Comparison of ENCODE assay signal across 20 mouse cellular contexts in the genomic region with DNA sequence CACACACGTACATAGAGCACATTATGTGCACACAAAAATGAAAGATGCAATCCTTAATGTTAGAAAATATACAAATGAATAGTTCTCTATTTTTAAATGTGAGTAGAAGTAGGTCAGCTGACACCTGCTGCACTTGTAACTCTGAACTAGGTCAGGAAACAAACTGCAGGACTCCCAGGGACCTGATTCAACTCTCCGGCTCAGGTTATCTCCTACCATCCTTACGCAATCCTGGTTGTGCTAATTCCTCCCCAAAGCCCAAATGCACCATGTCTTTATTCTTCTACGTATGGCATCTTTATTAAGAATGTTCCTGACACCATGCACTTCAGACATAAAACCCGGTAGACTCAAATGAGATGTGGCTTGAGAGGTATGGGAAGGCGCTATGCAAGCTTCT. TPM values are rescaled to one million over a fixed set of nuclear protein-coding genes. Genes with fewer than 3 reads are reported as not detected.
DNase-seq lines count a peak whose midpoint lies in the region; ATAC-seq lines count a peak whose summit lies in the region.
"Had no signal": no experiment of that assay in that cellular context is flagged by ENCODE, and none has a peak within 500 bp of the region (broad histone marks: within the 10 kb centered on the region; RNA-seq: fewer than 3 reads in every experiment).

No protein-coding gene starts in this region.

- no peaks in the 10 kb centered on the region for H3K27me3 ChIP-seq in liver, embryonic 16.5 days (ENCODE audit: control insufficient read depth, insufficient read depth, low read depth, low read length)
- no peaks in the 10 kb centered on the region for H3K27me3 ChIP-seq in liver, embryonic 11.5 days (replicated peaks; ENCODE audit: control insufficient read depth, insufficient read depth, low read length)
- H3K27me3 ChIP-seq: CH12.LX; forebrain, embryonic 13.5 days; heart, embryonic 13.5 days; hindbrain, embryonic 12.5 days; hindbrain, embryonic 15.5 days; Patski had no signal

- WGBS in liver, embryonic 16.5 days (ENCODE audit: insufficient replicate concordance), result 70% methylated on average over 6 of the region's 6 CpGs
- whole genome bisulfite sequencing in liver, embryonic 11.5 days, result 85% methylated on average over 6 of the region's 6 CpGs

- DNase-seq in gastrocnemius, adult 18-20 months (ENCODE audit: low spot score), result peak; percentile 42
- no peak for DNase-seq in gastrocnemius, postnatal 10 days
- peak; percentile 20 to 27 for DNase-seq in heart, adult 18-20 months
- no peak for DNase-seq in heart, adult 9 months (ENCODE audit: low spot score in 2 of 2)
- DNase-seq in liver, embryonic 11.5 days (ENCODE audit: low spot score), result no peak
- DNase-seq in skeletal muscle tissue, adult 2 months (ENCODE audit: low read depth, low spot score), result peak; percentile 45
- DNase-seq: adrenal gland, postnatal 10 days; adrenal gland, postnatal 36 days; cerebellum, adult 9-10 months; gastrocnemius, postnatal 36 days had no signal

- peak; percentile 72 for ATAC-seq in liver, embryonic 16.5 days (ENCODE audit: low read depth)
- ATAC-seq in liver, embryonic 11.5 days (replicated peaks; ENCODE audit: low FRiP score), result no peak
- ATAC-seq: forebrain, embryonic 13.5 days; forebrain, embryonic 16.5 days; Patski had no signal

- H3K9ac ChIP-seq in liver, embryonic 16.5 days (ENCODE audit: low read depth, low read length), result no peak overlapping the region
- no peak overlapping the region for H3K9ac ChIP-seq in liver, embryonic 11.5 days (ENCODE audit: low read depth, low read length)
- H3K9ac ChIP-seq: forebrain, embryonic 13.5 days; heart, embryonic 13.5 days; hindbrain, embryonic 12.5 days; hindbrain, embryonic 15.5 days had no signal

- no peak overlapping the region for H3K27ac ChIP-seq in liver, embryonic 16.5 days (ENCODE audit: low read length)
- H3K27ac ChIP-seq in liver, embryonic 11.5 days (ENCODE audit: low read depth, low read length), result no peak overlapping the region
- H3K27ac ChIP-seq: forebrain, embryonic 10.5 days; forebrain, embryonic 13.5 days; heart, embryonic 13.5 days; hindbrain, embryonic 12.5 days; hindbrain, embryonic 15.5 days had no signal

- no peaks in the 10 kb centered on the region for H3K4me1 ChIP-seq in liver, embryonic 16.5 days (ENCODE audit: control insufficient read depth, low read depth, low read length)
- H3K4me1 ChIP-seq in liver, embryonic 11.5 days (replicated peaks; ENCODE audit: control insufficient read depth, insufficient read depth, low read length), result no peaks in the 10 kb centered on the region
- H3K4me1 ChIP-seq: forebrain, embryonic 13.5 days had no signal

- no peak overlapping the region for H3K4me3 ChIP-seq in liver, embryonic 16.5 days (ENCODE audit: low read depth, low read length)
- H3K4me3 ChIP-seq in liver, embryonic 11.5 days (ENCODE audit: low read depth, low read length), result no peak overlapping the region
- H3K4me3 ChIP-seq: forebrain, embryonic 10.5 days; forebrain, embryonic 13.5 days; heart, embryonic 13.5 days; hindbrain, embryonic 12.5 days; hindbrain, embryonic 15.5 days had no signal

- H3K4me2 ChIP-seq in liver, embryonic 16.5 days (ENCODE audit: low read depth, low read length), result no peak overlapping the region
- H3K4me2 ChIP-seq in liver, embryonic 11.5 days, result no peak overlapping the region
- H3K4me2 ChIP-seq: forebrain, embryonic 13.5 days; heart, embryonic 13.5 days; hindbrain, embryonic 12.5 days; hindbrain, embryonic 15.5 days had no signal

- H3K9me3 ChIP-seq in liver, embryonic 16.5 days (replicated peaks; ENCODE audit: control insufficient read depth, low read length), result no peaks in the 10 kb centered on the region
- H3K9me3 ChIP-seq in liver, embryonic 11.5 days (ENCODE audit: control insufficient read depth, low read length), result no peaks in the 10 kb centered on the region
- H3K9me3 ChIP-seq: forebrain, embryonic 10.5 days; forebrain, embryonic 13.5 days; G1E; heart, embryonic 13.5 days; hindbrain, embryonic 12.5 days; hindbrain, embryonic 15.5 days had no signal

- no peaks in the 10 kb centered on the region for H3K36me3 ChIP-seq in liver, embryonic 16.5 days (ENCODE audit: control insufficient read depth, insufficient read depth)
- no peaks in the 10 kb centered on the region for H3K36me3 ChIP-seq in liver, embryonic 11.5 days (ENCODE audit: control insufficient read depth, insufficient read depth, low read length)
- H3K36me3 ChIP-seq: forebrain, embryonic 10.5 days; hindbrain, embryonic 12.5 days had no signal

RNA-seq across cellular contexts. Expression of a gene that starts 15.3 kb away (rescaled TPM):
- 100 to 1,000 TPM; 189 to 224 TPM for total RNA-seq in gastrocnemius, adult 18-20 months (2021)
- total RNA-seq in gastrocnemius, postnatal 10 days (2021), result 10 to 100 TPM; 40.0 to 41.5 TPM
- total RNA-seq in heart, adult 18-20 months (2021), result 100 to 1,000 TPM; 116 to 138 TPM
- polyA plus RNA-seq in liver, embryonic 16.5 days (2015; fragmentation: Nextera tagmentation; extraction: Ambion mirVana), result 3.7 and 4.4 TPM in 2 replicates
- 6.6 and 7.7 TPM in 2 replicates for polyA plus RNA-seq in liver, embryonic 11.5 days (2014; fragmentation: Nextera tagmentation; extraction: Ambion mirVana)

Comparison
In these comparisons a context has a peak if more than half of its experiments do, and no peak if none do; other contexts are left out.
1. DNase-seq: peak in gastrocnemius, adult 18-20 months (single experiment), heart, adult 18-20 months (2 of 2) and skeletal muscle tissue, adult 2 months (single experiment); none in gastrocnemius, postnatal 10 days (single experiment), heart, adult 9 months (0 of 2) and liver, embryonic 11.5 days (single experiment).